Mouse (Mus musculus) embryo, embryonic 9.5 days (tissue): Measurements from ENCODE around the gene Zic5.
"Not testable (repeated sequence)": the region's sequence is repeated elsewhere in the genome, so short reads cannot be mapped to it uniquely, and the experiment has no call there.

ENCODE experiments used
- DNase-seq: peaks from one replicate; pipeline ENCODE4 v3.0.0-alpha.2; 2017; ENCODE audit errors: extremely low spot score

Zic5 gene

DNA sequence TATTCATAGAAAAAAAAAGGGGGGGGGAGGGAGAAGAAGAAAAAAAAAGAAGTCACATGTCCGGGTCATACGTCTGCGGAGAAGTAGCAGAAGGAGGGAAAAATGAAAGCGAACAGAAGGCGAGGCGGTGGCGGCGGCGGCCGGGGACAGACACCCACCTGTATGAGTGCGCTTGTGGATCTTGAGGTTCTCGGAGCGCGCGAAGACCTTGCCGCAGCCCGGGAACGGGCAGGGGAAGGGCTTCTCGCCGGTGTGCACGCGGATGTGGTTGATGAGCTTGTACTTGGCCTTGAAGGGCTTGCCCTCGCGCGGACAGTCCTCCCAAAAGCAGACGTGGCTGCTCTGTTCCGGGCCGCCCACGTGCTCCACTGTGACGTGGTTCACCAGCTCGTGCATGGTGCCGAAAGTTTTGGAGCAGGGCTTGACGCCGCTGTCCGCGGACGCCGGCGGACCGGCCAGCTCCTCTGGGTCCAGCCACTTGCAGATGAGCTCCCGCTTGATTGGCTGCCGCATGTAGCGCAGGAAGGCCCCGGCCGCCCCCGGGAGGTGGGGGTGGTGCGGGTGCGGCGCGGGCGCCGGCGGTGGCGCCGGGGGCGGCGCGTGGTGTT lies 1.6 kb downstream of the Zic5 start:
- peak; percentile 76 for DNase-seq

DNA sequence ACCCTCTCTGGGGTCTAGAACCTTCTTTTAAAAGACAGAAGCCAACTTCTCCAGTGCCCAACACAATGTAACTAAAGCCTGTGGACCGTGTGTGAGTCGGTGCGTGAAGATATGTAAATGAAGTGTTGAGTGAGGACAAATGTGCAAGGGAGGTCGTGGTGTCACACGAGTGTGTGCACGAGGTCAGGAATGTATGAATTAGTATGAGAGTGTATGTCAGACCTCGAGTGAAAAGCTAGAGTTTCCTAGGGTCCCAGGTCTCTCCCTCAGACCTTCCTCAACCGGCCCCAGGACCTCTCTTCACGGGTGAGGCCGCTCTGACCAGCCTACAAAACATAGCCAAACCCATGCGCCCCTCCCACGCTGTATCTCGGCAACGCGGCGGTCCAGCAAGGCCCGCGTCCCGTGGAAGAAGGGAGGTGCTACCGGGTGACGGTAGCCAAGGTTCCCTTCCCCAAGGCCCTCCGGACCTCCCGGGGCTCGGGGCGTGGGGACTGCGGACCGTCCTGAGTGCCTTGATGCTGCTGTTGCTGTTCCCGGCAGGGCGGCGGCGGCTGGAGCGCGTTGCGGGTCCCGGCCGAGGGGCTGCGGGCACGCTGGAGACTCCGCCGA lies 2.3 kb downstream of the Zic5 start:
- DNase-seq = peak; percentile 61

DNA sequence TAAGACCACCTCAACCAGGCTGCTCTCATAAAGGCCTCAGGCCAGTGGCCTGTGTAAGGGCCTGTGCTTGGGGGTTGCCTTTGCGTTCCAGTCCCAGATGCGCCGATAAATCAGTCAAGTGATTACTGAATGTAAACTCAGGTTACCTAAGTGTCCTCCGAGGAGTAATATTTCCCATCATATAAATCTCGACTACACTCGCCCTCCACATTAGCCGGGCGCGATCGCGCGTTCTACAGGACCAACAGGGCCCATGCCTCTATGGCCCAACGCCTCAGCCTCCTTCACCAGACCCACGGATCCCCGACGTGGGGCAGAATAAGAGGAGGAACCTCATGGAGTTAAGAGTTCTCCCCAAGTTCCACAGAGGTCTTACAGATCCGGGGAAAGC lies 2.8 kb downstream of the Zic5 start:
- peak; percentile 52 for DNase-seq

DNA sequence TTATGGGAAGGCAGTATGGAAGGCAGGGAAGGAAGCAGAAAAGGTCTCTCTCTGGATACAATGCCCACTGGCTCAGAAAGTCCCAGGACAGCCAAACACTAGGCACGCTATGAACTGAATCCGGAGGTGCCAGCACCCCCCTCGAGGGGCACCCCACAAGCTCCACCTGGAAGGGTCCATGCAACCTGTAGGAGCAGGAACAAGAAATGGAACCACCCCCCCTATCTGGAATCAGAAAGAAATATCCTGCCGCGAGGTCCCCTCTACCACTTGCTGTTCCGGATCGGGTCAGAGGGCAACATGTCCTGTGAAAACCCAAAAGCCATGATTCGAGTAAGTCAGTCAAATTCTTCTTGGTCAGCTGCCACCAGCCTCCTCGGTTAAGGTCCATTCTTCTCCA lies 3.5 kb downstream of the Zic5 start:
- DNase-seq = no peak

DNA sequence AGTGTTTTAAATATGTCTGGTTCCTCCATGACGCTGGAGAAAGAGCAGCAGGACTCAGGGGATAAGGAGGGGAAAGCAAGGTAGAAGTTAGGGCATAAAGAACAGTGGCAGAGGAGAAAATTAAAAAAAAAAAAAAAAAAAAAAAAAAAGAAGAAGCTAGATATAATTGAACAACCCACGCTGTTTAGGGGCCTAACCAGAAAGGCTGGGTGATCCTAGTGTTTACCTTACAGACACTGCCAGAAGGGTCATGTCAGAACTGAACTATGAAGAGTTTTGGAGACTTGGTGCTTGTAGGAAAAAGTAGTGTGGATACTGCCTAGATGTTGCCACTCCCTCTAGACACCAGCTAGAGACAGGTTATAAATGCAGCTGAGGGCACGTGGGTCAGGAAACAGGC lies 4.0 kb downstream of the Zic5 start:
- DNase-seq = no peak

DNA sequence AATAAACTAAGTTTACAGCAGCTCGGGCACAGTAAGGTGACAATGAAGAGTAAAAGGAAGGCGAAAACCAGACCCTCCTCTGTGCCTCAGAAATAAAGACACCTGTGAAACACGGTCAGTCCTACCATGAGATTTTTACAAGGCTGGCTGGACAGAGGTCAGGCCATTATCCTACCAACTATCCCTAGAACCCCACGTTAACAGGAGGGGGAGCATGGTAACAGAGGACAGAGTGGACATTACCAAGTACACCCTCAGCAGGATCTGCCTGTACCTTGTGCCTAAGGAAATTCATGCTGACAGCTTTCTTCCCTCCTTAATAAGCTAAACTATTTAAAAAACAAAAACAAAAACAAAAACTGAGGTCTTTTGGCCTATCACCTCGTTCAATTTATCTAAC lies 5.3 kb downstream of the Zic5 start:
- no peak for DNase-seq

DNA sequence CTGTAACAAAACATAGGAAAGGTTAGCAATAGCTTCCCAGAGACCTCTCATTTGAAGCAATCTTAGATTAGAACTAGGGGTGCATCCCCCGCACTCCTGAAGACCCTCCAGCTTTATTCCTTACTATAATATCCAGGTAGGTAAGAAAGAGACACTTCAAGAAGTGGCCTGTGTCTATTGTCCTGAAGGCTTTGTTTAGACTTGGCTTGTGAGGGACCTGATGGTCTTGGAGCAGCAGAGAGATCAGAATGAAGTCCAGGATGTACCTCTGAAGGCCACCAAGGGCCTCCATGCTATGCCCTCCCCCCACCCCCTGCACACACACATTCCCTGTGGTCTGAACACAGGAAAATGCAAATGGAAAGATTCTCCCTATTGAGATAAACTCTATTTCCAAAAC lies 5.7 kb downstream of the Zic5 start:
- no peak for DNase-seq

DNA sequence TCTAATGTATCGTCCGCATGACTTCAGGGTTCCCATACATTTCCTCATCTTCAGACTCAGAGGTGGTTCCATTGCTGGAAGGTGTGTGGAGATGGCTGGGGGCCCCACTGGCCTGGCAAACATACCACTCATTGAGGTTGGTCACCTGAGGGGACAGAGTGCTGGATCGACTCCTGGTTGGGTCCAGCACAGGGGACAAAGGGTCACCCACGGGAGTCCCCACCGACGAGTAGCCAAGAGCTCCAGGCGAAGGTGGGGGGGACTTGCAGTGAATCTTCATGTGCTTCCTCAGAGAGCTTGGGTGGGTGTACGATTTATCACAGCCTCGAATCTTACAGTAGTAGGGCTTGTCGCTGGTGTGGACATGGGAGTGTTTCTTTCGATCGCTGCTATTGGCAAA lies 6.1 kb downstream of the Zic5 start:
- DNase-seq = not testable (repeated sequence)

DNA sequence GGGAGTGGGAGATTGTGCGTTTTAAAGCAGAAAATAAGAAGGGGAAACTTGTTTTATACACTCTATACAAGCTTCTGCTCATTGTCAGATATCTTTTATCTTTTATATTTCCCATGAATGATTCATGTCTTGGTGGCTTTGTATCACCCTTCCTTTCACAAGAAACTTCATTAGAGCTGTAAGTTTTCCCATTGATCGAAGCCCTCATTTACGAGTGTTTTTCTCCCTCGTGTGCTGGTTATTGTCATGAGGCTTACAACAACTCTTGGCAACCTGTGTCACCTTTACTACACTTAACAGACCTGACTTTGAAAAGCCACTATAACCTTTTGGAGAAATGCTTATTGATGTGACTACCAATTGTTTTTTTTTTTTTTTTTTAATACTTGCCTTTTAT lies 9.9 kb downstream of the Zic5 start:
- no peak for DNase-seq

DNA sequence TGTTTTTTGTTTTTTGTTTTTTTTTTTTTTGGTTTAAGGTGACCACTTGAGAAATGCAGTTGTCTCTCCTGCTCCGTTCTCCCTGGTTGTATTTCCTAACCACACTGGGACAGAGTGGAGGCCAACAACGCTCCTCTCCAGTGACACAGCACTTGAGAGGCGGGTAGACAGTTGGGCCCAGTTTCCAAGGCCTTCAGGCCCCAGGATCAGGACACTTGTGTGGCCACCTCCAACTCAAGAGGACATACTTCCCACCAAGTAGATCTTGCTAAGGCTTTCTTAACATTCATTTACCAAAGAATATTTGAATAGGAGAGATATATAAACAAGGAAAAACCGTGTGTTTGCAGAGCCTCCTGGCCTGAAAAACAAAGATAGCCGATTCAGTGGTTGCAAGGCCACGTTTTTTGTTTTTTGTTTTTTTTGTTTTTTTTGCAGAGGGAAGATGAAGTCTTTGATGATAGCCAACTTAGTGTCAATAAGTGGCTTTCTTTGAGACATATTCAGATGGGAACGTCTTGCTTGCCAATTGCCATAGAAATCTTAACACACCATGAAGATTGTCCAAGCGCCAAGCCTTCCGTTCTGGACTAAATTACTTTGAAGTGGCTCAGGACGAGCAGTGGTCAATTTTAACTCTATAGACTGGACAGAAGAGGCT lies 10.4 kb downstream of the Zic5 start:
- DNase-seq = peak; percentile 42

DNA sequence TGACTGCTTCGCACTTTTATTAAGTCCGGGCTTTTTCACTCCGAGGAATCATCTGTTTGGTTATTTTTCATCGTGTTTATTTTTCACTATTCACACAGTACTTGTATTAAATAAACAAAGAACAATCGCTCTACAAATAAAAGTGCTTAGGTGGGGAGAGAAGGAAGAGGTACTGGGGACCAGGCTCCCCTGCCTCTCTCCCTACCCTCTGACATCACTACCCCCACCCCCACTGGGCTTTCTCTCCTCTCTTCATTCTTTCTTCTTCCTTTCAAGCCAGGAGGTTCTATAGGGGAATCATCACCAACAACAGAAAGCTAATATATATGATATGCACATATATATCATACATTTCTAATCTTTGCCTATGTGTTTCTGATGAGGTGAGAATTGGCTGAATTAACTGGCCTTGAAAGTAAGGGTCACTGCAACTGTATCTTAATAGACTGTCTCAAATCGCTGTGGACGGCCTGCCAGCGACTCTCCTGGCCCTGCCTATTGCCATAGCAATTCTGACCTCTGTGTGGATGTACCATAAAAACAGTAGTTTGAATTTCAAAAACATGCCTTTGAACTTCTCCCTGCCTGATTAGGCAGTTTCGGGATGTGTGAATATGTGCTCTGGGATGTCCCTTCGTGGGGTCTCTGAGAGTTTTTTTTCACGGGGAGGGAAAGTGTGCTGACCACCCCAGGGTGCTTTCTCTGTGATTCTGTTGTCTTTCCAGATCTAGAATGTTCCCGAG lies 11.3 kb downstream of the Zic5 start:
- DNase-seq = peak; percentile 79

DNA sequence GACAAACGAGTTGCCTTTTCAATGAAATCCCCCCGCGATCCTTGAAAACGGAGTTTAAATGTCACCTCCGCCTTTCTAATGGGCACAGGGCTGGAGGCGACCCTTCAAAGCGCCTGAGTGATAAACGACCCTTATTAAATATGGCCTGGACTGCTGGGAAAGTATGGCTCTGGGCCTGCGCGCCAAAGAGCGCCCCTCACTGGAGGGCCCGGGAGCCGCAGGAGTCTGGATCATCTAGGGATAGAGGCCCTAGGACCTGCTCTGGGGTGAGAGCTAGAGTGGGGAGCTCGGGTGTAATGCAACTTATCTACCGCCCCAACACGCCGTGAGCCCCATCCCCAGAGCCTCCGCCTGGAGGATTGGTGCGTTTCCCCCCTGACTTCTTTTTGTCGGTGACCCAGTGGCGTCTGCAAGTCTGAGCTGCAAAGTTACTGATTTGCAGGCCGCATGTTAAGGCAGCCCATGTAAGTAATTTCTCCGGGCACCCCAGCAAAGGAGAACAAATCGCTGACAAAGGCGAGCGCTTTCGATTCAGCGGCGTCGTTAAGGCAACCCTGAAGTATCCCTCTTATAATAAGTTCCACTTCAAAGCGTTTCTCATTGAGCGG lies 12.0 kb downstream of the Zic5 start:
- peak; percentile 87 for DNase-seq

DNA sequence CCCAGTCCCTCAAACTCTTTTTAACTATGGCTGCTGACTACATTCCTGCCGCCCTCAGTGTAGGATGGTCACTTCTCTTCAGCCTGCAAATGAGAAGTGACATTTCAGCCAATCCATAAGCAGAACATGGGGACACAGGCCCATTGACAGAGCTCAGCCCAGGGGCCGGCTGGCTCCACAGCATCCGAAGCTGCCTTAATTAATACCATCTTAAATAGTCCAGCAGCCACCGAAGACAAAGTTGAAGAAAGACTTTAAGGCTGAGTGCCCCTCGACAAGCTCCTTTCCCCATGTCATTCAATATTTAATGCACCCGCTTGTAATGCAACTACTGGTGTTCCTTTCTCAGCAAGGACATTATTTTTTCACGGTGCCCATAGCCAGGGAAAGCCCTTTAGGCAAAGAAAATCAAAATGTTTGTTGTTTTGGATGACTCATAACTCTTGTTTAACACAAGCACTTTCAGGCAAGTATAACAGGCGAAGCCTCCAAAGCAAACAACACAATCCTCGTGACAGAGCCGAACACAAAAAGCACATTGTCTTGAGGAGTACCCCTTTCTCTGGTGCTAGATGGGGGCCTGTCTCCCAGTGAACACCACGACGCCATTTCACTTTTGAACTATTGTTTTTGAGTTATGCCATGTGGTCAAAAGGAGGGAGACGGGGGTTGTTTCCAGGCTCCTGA lies 12.6 kb downstream of the Zic5 start:
- DNase-seq = peak; percentile 68

DNA sequence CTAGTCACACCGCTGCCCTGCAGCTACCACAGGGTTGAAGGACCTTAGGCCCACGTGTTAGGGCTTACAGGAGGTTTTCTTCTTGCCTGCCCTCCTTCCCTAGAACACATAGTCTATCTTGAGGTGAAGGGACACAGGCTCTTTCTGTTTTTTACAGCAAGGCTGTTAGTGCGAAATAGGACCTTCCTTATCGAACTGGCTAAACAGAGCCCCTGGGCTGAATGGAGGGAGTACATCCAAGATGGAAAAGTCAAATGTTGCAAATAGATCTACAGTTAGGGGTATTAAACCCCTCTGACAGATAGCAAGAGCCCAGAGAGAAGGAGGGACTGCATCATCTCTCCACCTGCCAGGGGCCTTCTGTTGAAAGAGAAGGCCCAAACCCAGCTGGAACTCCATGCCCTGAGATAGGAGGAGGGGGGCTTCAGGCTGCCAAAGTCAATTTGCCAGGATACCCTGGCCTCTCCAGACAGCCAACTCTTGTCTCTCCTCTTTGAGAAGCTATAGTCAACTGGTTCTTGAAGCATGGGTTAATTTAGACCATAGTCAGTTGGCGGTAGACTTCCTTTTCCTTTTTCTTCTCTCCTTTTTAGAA lies 13.8 kb downstream of the Zic5 start:
- no peak for DNase-seq

DNA sequence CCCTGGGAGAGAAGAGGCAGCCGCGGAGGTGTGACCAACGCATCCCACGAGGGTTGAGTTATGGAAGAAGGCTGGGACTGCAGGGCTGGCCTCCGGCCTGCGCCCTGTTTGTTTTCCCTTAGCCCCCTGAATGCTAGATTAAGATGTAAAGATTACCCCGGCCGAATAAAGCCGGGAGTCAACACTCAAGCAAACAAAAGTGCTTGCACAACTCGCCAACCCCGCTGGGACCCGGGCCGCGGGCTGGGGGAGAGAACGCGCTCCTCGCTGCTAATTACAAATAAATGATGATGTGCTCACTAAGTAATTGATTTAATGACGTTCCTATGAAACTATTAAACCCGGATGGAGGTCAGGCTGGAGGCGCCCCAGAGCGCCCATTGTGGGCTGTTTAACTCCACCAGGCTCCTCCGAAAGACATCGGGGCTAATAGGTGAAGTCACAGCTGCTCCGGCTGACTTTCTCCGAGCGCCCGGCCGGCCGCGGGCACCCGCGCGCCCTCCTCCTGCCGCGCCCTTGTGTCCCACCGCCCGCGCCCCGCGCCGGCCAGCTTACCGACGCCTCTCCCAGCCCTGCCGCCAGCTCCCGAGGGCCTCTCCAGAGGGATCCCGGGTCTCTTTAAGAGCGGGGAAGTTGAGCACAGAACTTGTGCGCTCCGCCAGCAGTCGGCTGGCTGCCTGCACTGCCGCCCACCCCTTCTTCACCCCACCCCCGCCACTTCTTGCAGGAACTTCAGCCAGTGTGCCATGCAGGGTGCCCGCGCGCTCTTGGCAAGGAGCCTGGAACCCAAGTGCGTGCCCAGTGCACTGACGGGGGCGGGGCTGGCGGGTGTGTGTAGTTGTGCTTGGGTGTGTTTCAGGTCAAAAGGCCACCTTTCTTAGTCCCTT lies 14.7 kb downstream of the Zic5 start, which contains the start of gene Gm5089:
Gene Gm5089, minus strand, starts transcription at position 620 of the 887 bp plus-strand sequence.
- peak; percentile 65 for DNase-seq

DNA sequence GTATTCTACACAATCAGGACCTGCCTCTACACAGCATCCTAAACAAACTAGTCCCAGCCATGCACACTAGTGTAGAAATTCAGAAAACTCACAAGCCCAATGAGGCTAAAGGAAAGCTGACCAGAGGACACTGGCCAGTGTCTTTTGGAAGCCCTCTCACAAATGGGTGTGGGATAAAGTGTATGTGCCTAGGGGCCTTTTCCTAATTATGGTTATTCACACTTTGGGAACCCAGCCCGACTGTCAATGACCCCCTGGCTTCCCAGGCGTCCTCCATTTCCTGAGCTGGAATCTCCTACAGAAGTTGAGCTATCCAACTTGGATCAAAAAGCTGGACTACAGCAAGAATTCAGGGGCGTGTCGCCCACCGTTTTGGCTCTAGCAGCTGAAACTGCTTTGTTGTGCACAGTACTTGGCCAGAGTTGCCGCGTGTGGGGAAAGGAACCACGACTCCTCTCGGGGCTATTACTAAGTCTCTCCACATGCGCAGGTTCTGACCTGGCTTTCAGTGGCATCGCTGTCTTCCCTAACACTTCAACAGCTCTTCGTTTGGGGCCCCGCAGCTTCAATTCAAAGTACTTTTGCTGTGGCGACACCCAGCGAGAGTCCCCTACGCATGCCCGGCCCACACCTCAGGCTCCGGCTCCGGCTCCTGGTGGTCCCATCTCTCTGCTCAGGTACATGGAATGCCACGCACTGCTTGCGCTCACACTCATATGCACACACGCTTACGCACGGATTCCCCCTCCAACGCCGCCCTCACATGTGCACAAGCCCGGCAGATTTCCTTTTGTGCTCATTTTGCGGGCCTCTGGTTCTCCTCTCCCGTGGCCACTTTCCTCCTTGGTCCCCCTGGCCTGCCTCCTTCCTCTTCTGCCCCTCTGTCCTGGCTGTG lies 15.6 kb downstream of the Zic5 start:
- DNase-seq = peak; percentile 62

DNA sequence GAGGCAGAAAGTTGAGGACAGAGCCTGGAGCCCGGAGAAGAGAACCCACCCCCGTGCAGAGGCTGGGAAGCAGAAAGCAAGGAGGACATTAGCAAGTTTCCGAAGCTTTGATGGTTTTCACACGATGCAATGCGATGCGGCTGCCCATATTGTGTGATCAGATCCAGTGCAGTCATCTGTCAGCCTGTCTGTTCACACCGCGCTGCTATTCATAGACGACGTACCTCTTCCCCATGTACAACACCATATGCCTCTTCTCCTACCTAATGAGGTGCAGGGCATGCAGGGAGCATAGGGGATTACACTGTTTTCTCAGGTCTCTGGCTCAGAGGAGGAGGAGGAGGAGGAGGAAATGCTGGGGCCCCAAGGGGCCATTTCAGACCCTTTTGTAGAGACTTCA lies 28.6 kb downstream of the Zic5 start:
- no peak for DNase-seq

DNA sequence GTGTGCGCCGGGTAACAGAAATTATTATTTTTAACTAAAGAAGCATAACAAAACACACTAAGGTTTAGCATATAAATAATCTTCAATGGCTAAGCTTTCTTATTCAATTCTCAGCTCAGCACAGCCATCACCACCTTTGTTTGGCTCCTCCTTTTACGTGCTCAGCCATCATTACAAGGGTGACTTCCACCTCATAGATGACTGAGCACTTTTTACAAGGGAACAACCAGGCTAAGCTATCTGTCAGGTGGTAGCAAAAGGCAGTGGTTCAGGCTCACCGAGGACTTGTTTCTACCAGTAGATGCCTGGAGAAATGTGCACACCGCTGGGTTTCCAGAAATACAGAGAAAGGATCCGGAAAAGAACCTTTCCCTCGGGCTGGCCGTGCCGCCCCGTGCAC lies 31.4 kb downstream of the Zic5 start:
- no peak for DNase-seq

DNA sequence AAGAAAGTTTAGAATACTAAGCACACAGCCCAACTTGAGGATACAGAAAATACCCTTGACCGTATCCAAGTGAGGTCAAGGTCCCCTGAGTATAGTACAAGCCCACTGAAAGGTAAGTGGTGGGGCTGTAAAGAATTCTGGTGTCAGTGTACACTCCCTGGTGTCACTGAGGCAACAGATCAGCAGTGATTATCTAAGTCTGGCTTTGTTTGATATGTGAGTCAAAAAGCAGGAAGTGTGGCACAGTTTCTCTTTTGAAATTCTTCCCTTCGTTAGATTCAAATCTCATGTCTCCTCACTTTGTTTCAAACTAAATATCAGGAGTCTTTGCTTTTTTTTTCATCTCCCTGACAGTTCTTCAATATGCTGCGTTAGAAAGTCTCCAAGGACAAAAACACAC lies 32.9 kb downstream of the Zic5 start:
- DNase-seq = no peak
